Mouse (Mus musculus): Measurements from ENCODE around the gene Mapk10.

- TF ChIP-seq CTCF (IDR thresholded peaks at IDR 0.05; ENCODE audit: extremely low read depth, insufficient read length, insufficient replicate concordance, low read depth, low read length) (no peak), POLR2A (IDR thresholded peaks at IDR 0.05; ENCODE audit: low read depth, low read length) (no peak)
Measured at GRCm38 (mm10) chr5:103211101-103211848, at the start of gene Mapk10.

Data from small intestine, adult 2 months (tissue).